Mouse (Mus musculus) thymus, postnatal 14 days (tissue): ENCODE data around the gene Gm6205.
"Not testable (repeated sequence)": the region's sequence is repeated elsewhere in the genome, so short reads cannot be mapped to it uniquely, and the experiment has no call there.

Experiments
- DNase-seq: peaks from one replicate; pipeline ENCODE4 v3.0.0; 2021

Gene Gm6205

GRCm38 (mm10) chr5:94648082-94648481, at the start of gene Gm6205:
Gm6205 (plus strand) TSS chr5:94648382.
- not testable (repeated sequence) for DNase-seq

DNA sequence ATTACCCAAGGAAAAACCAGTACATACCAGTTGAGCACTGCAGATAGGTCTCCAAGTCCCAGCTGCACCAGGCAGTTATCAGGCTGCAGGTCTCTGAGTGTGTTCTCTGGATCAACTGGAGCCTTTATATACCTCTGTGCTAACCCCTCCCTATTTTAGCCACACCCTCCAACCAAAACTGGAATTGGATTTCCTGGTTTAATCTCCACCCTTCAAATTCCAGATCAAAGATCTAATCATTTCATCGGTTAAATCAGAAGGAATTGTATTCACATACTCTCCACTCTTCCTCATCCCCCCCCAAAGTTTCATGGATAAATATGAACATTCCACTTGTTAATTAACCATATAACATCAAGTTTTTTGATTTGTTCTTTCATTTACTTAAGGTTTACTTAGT, 31.9 kb upstream of the Gm6205 start, which contains the start of gene Gm3147:
Gene Gm3147 (minus strand): TSS at position 101 of the 400 bp plus-strand sequence.
- DNase-seq: not testable (repeated sequence)

DNA sequence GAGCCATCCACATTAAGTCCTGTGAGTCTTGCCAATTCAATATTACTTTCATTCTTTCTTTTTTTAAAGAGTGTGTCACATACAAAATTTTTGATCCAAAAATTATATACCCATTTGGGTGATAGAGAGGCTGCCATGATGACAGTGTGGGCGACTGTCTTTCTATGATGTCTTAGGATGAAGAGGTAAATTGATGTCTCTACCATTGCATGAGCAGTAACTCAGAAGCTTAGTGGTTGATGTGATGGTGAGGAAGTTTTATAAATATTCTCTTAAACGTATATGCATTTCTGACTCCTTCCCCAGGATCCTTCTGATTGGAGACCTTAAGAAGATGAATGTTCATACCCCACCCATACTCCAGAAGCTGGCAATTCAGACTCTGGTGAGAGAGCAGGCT, 24.5 kb upstream of the Gm6205 start, which contains the start of gene Gm6509:
Gene Gm6509 (plus strand): TSS at position 301 of the 400 bp plus-strand sequence.
- DNase-seq: not testable (repeated sequence)
